ENCODE assay signal across 8 mouse cellular contexts in genomic region chr3:52210556-52211302, GRCm38 (mm10). TPM values are rescaled to one million over a fixed set of nuclear protein-coding genes. Genes with fewer than 3 reads are reported as not detected.
DNase-seq lines count a peak whose midpoint lies in the region; ATAC-seq and TF ChIP-seq lines count a peak whose summit lies in the region.

No protein-coding gene starts in this region.

- no peak for TF ChIP-seq CTCF in kidney, postnatal 0 days (IDR thresholded peaks at IDR 0.05; ENCODE audit: low read depth)

- H3K4me1 ChIP-seq in kidney, postnatal 0 days (replicated peaks; ENCODE audit: insufficient read depth, low read length), result 0 out of 2 replicates have a peak, but pooled peaks cover 6% of the 10 kb centered on the region
- H3K4me1 ChIP-seq in embryonic facial prominence, embryonic 15.5 days, result peaks cover 7% of the 10 kb centered on the region
- no peaks in the 10 kb centered on the region for H3K4me1 ChIP-seq in intestine, embryonic 15.5 days (replicated peaks)
- 0 out of 2 replicates have a peak, but pooled peaks cover 6% of the 10 kb centered on the region for H3K4me1 ChIP-seq in midbrain, embryonic 16.5 days (ENCODE audit: control insufficient read depth, insufficient read depth, low read length)

- WGBS in kidney, postnatal 0 days, result 10% methylated on average over 24 of the region's 24 CpGs
- 14% methylated on average over 24 of the region's 24 CpGs for WGBS in embryonic facial prominence, embryonic 15.5 days
- WGBS in intestine, embryonic 15.5 days, result 19% methylated on average over 24 of the region's 24 CpGs
- WGBS in midbrain, embryonic 16.5 days, result 19% methylated on average over 24 of the region's 24 CpGs

- peak overlapping the region; percentile 5; the same call in 1 of the 2 replicates for H3K4me3 ChIP-seq in kidney, postnatal 0 days (replicated peaks; ENCODE audit: low read depth, low read length)
- H3K4me3 ChIP-seq in embryonic facial prominence, embryonic 15.5 days (replicated peaks), result 0 out of 2 replicates have a peak overlapping the region, but pooled peaks have one; percentile 11
- H3K4me3 ChIP-seq in intestine, embryonic 15.5 days (replicated peaks), result no peak overlapping the region
- H3K4me3 ChIP-seq in midbrain, embryonic 16.5 days (ENCODE audit: low read depth, low read length), result no peak overlapping the region

- no peaks in the 10 kb centered on the region for H3K27me3 ChIP-seq in kidney, postnatal 0 days (ENCODE audit: insufficient read depth, low read length)
- H3K27me3 ChIP-seq in embryonic facial prominence, embryonic 15.5 days, result no peaks in the 10 kb centered on the region
- H3K27me3 ChIP-seq in intestine, embryonic 15.5 days (replicated peaks), result no peaks in the 10 kb centered on the region
- no peaks in the 10 kb centered on the region; the same call in 1 of the 2 replicates for H3K27me3 ChIP-seq in midbrain, embryonic 16.5 days (ENCODE audit: control insufficient read depth, insufficient read depth, low read depth, low read length)

- H3K9ac ChIP-seq in kidney, postnatal 0 days (ENCODE audit: low read depth, low read length), result no peak overlapping the region
- no peak overlapping the region for H3K9ac ChIP-seq in embryonic facial prominence, embryonic 15.5 days
- no peak overlapping the region for H3K9ac ChIP-seq in intestine, embryonic 15.5 days
- no peak overlapping the region for H3K9ac ChIP-seq in midbrain, embryonic 16.5 days (ENCODE audit: low read depth, low read length)

- H3K4me2 ChIP-seq in kidney, postnatal 0 days (ENCODE audit: low read length), result peak overlapping the region; percentile 40
- H3K4me2 ChIP-seq in embryonic facial prominence, embryonic 15.5 days (replicated peaks), result peak overlapping the region; percentile 35
- peak overlapping the region; percentile 46 for H3K4me2 ChIP-seq in intestine, embryonic 15.5 days (replicated peaks)
- peak overlapping the region; percentile 35 for H3K4me2 ChIP-seq in midbrain, embryonic 16.5 days (ENCODE audit: low read length)

- H3K27ac ChIP-seq in kidney, postnatal 0 days, result 0 out of 2 replicates have a peak overlapping the region, but pooled peaks have one; percentile 8
- H3K27ac ChIP-seq in embryonic facial prominence, embryonic 15.5 days (replicated peaks), result no peak overlapping the region
- H3K27ac ChIP-seq in intestine, embryonic 15.5 days, result no peak overlapping the region
- no peak overlapping the region for H3K27ac ChIP-seq in midbrain, embryonic 16.5 days (ENCODE audit: low read length)

- ATAC-seq in kidney, postnatal 0 days (replicated peaks; ENCODE audit: low FRiP score, low read depth), result 0 out of 2 replicates have a peak, but pooled peaks have one; percentile 40
- ATAC-seq in embryonic facial prominence, embryonic 15.5 days (ENCODE audit: insufficient number of reproducible peaks, low FRiP score, low TSS enrichment, low read depth), result no peak
- no peak for ATAC-seq in intestine, embryonic 15.5 days
- no peak for ATAC-seq in midbrain, embryonic 16.5 days

- no peaks in the 10 kb centered on the region for H3K9me3 ChIP-seq in kidney, postnatal 0 days (replicated peaks; ENCODE audit: low read length)
- no peaks in the 10 kb centered on the region for H3K9me3 ChIP-seq in embryonic facial prominence, embryonic 15.5 days (replicated peaks)
- no peaks in the 10 kb centered on the region for H3K9me3 ChIP-seq in intestine, embryonic 15.5 days
- H3K9me3 ChIP-seq in midbrain, embryonic 16.5 days (replicated peaks; ENCODE audit: control insufficient read depth, low read length, poor library complexity, severe bottlenecking), result no peaks in the 10 kb centered on the region

- DNase-seq in kidney, postnatal 0 days (ENCODE audit: low spot score), result peak; percentile 82
- DNase-seq in kidney, postnatal 25 days, result no peak
- no peak for DNase-seq in spleen, postnatal 36 days (ENCODE audit: low spot score in 2 of 2)
- DNase-seq in left cerebral cortex, adult 11 months (ENCODE audit: low spot score), result no peak
- DNase-seq in thymus, postnatal 0 days (ENCODE audit: low spot score), result no peak

- H3K36me3 ChIP-seq in kidney, postnatal 0 days (ENCODE audit: insufficient read depth, low read length), result no peaks in the 10 kb centered on the region
- no peaks in the 10 kb centered on the region for H3K36me3 ChIP-seq in embryonic facial prominence, embryonic 15.5 days
- H3K36me3 ChIP-seq in intestine, embryonic 15.5 days, result no peaks in the 10 kb centered on the region
- H3K36me3 ChIP-seq in midbrain, embryonic 16.5 days (ENCODE audit: control insufficient read depth, insufficient read depth, low read length), result no peaks in the 10 kb centered on the region

RNA-seq across cellular contexts. Expression of gene Foxo1, which starts 57.4 kb away (rescaled TPM):
- polyA plus RNA-seq in kidney, postnatal 0 days (2015; fragmentation: Nextera tagmentation; extraction: Ambion mirVana), result 7.0 and 8.6 TPM in 2 replicates
- polyA plus RNA-seq in embryonic facial prominence, embryonic 15.5 days (2015; fragmentation: Nextera tagmentation; extraction: Ambion mirVana), result 8.2 and 8.9 TPM in 2 replicates
- polyA plus RNA-seq in intestine, embryonic 15.5 days (2015; fragmentation: Nextera tagmentation; extraction: Ambion mirVana), result 5.8 and 6.4 TPM in 2 replicates
- 2.8 and 3.1 TPM in 2 replicates for polyA plus RNA-seq in midbrain, embryonic 16.5 days (2015; fragmentation: Nextera tagmentation; extraction: Ambion mirVana)
- polyA plus RNA-seq in thymus, postnatal 0 days (2015; fragmentation: Nextera tagmentation; extraction: Ambion mirVana), result 7.8 and 10.1 TPM in 2 replicates

Comparison
In these comparisons a context has a peak if more than half of its experiments do, and no peak if none do; other contexts are left out.
1. H3K4me3 ChIP-seq: peak in kidney, postnatal 0 days (single experiment) and embryonic facial prominence, embryonic 15.5 days (single experiment); none in intestine, embryonic 15.5 days (single experiment) and midbrain, embryonic 16.5 days (single experiment).
2. Peak in every context shown above with its lines, with median percentiles within 50 percentile points of each other: H3K4me2 ChIP-seq.